ENCODE assay signal across 28 mouse cellular contexts in genomic region chr14:16480621-16481020, GRCm38 (mm10).
DNase-seq lines count a peak whose midpoint lies in the region; ATAC-seq and TF ChIP-seq lines count a peak whose summit lies in the region.
"Had no signal": no experiment of that assay in that cellular context is flagged by ENCODE, and none has a peak within 500 bp of the region (broad histone marks: within the 10 kb centered on the region; RNA-seq: fewer than 3 reads in every experiment).

No protein-coding gene starts in this region.

- DNase-seq in forebrain, embryonic 10.5 days (ENCODE audit: extremely low spot score, low spot score), result peak; percentile 11
- DNase-seq in forebrain, embryonic 11.5 days (ENCODE audit: low spot score), result no peak
- peak; percentile 53 for DNase-seq in kidney, adult 11 months
- DNase-seq in liver, embryonic 11.5 days (ENCODE audit: low spot score), result peak; percentile 14
- DNase-seq in liver, postnatal 0 days, result no peak
- DNase-seq in left cerebral cortex, postnatal 14 days (ENCODE audit: low spot score in 2 of 2), result no peak
- DNase-seq: adrenal gland, adult 8-10 months; cerebellum, adult 8-10 months; cerebellum, postnatal 25 days; gastrocnemius, postnatal 36 days; heart, adult 2 months; lung, embryonic 14.5 days; lung, postnatal 14 days; midbrain, embryonic 14.5 days; retina, postnatal 1 day; right cerebral cortex, postnatal 14 days; thymus, postnatal 14 days had no signal

- no peak for TF ChIP-seq CTCF in liver, postnatal 0 days (IDR thresholded peaks at IDR 0.05; ENCODE audit: low read depth)

- H3K36me3 ChIP-seq in forebrain, embryonic 10.5 days (replicated peaks), result no peaks in the 10 kb centered on the region
- no peaks in the 10 kb centered on the region for H3K36me3 ChIP-seq in forebrain, embryonic 11.5 days (ENCODE audit: control insufficient read depth, insufficient read depth, low read length)
- no peaks in the 10 kb centered on the region; the same call in 1 of the 2 replicates for H3K36me3 ChIP-seq in kidney, embryonic 15.5 days
- H3K36me3 ChIP-seq in liver, embryonic 11.5 days (ENCODE audit: control insufficient read depth, insufficient read depth, low read length), result no peaks in the 10 kb centered on the region
- no peaks in the 10 kb centered on the region for H3K36me3 ChIP-seq in liver, postnatal 0 days (replicated peaks; ENCODE audit: insufficient read depth, low read length)
- H3K36me3 ChIP-seq: embryonic facial prominence, embryonic 10.5 days; embryonic facial prominence, embryonic 15.5 days; hindbrain, embryonic 13.5 days; limb, embryonic 13.5 days; neural tube, embryonic 15.5 days; stomach, embryonic 15.5 days had no signal

- no peak overlapping the region for H3K4me3 ChIP-seq in forebrain, embryonic 10.5 days
- no peak overlapping the region for H3K4me3 ChIP-seq in forebrain, embryonic 11.5 days (ENCODE audit: low read depth, low read length)
- no peak overlapping the region for H3K4me3 ChIP-seq in kidney, embryonic 15.5 days (replicated peaks)
- H3K4me3 ChIP-seq in liver, embryonic 11.5 days (ENCODE audit: low read depth, low read length), result no peak overlapping the region
- no peak overlapping the region for H3K4me3 ChIP-seq in liver, postnatal 0 days (ENCODE audit: low read depth, low read length)
- H3K4me3 ChIP-seq: embryonic facial prominence, embryonic 10.5 days; embryonic facial prominence, embryonic 15.5 days; heart, adult 2 months; hindbrain, embryonic 13.5 days; limb, embryonic 13.5 days; neural tube, embryonic 15.5 days; stomach, embryonic 15.5 days had no signal

- H3K9ac ChIP-seq in forebrain, embryonic 11.5 days (ENCODE audit: low read length), result no peak overlapping the region
- H3K9ac ChIP-seq in kidney, embryonic 15.5 days, result no peak overlapping the region
- H3K9ac ChIP-seq in liver, embryonic 11.5 days (ENCODE audit: low read depth, low read length), result no peak overlapping the region
- H3K9ac ChIP-seq in liver, postnatal 0 days (replicated peaks), result no peak overlapping the region
- H3K9ac ChIP-seq: embryonic facial prominence, embryonic 15.5 days; hindbrain, embryonic 13.5 days; limb, embryonic 13.5 days; liver, embryonic 14.5 days; lung, embryonic 14.5 days; neural tube, embryonic 15.5 days; stomach, embryonic 15.5 days had no signal

- TF ChIP-seq EP300 in liver, postnatal 0 days (IDR thresholded peaks at IDR 0.05; ENCODE audit: low read depth), result no peak

- intact Hi-C loops in left cerebral cortex, postnatal 14 days (cut with DNase I), result no loop called here

- H3K27ac ChIP-seq in forebrain, embryonic 10.5 days, result no peak overlapping the region
- H3K27ac ChIP-seq in forebrain, embryonic 11.5 days (ENCODE audit: low read depth, low read length), result no peak overlapping the region
- H3K27ac ChIP-seq in kidney, embryonic 15.5 days, result no peak overlapping the region
- no peak overlapping the region for H3K27ac ChIP-seq in liver, embryonic 11.5 days (ENCODE audit: low read depth, low read length)
- no peak overlapping the region for H3K27ac ChIP-seq in liver, postnatal 0 days (ENCODE audit: low read depth)
- H3K27ac ChIP-seq: embryonic facial prominence, embryonic 10.5 days; embryonic facial prominence, embryonic 15.5 days; heart, adult 2 months; hindbrain, embryonic 13.5 days; limb, embryonic 13.5 days; liver, embryonic 14.5 days; neural tube, embryonic 15.5 days; stomach, embryonic 15.5 days had no signal

- no peaks in the 10 kb centered on the region for H3K9me3 ChIP-seq in forebrain, embryonic 10.5 days
- H3K9me3 ChIP-seq in forebrain, embryonic 11.5 days (ENCODE audit: control insufficient read depth, low read length), result no peaks in the 10 kb centered on the region
- H3K9me3 ChIP-seq in kidney, embryonic 15.5 days (replicated peaks), result no peaks in the 10 kb centered on the region
- no peaks in the 10 kb centered on the region for H3K9me3 ChIP-seq in liver, embryonic 11.5 days (ENCODE audit: control insufficient read depth, low read length)
- H3K9me3 ChIP-seq in liver, postnatal 0 days (ENCODE audit: low read length), result no peaks in the 10 kb centered on the region
- H3K9me3 ChIP-seq: embryonic facial prominence, embryonic 10.5 days; embryonic facial prominence, embryonic 15.5 days; hindbrain, embryonic 13.5 days; limb, embryonic 13.5 days; neural tube, embryonic 15.5 days; stomach, embryonic 15.5 days had no signal

- no peak overlapping the region for H3K4me2 ChIP-seq in forebrain, embryonic 11.5 days (ENCODE audit: low read depth, low read length, severe bottlenecking)
- no peak overlapping the region for H3K4me2 ChIP-seq in kidney, embryonic 15.5 days
- H3K4me2 ChIP-seq in liver, embryonic 11.5 days, result no peak overlapping the region
- no peak overlapping the region for H3K4me2 ChIP-seq in liver, postnatal 0 days (ENCODE audit: low read depth, low read length)
- H3K4me2 ChIP-seq: embryonic facial prominence, embryonic 15.5 days; hindbrain, embryonic 13.5 days; limb, embryonic 13.5 days; lung, embryonic 14.5 days; neural tube, embryonic 15.5 days; stomach, embryonic 15.5 days had no signal

- WGBS in forebrain, embryonic 10.5 days, result 72% methylated on average over 6 of the region's 6 CpGs
- WGBS in forebrain, embryonic 11.5 days, result 77% methylated on average over 6 of the region's 6 CpGs
- 55% methylated on average over 6 of the region's 6 CpGs for WGBS in kidney, embryonic 15.5 days
- 70% methylated on average over 6 of the region's 6 CpGs for WGBS in liver, embryonic 11.5 days
- WGBS in liver, postnatal 0 days (ENCODE audit: insufficient replicate concordance), result 61% methylated on average over 6 of the region's 6 CpGs

- no peaks in the 10 kb centered on the region for H3K27me3 ChIP-seq in forebrain, embryonic 10.5 days (ENCODE audit: poor library complexity, severe bottlenecking)
- H3K27me3 ChIP-seq in forebrain, embryonic 11.5 days (ENCODE audit: control insufficient read depth, insufficient read depth, low read length), result no peaks in the 10 kb centered on the region
- no peaks in the 10 kb centered on the region for H3K27me3 ChIP-seq in kidney, embryonic 15.5 days
- H3K27me3 ChIP-seq in liver, embryonic 11.5 days (replicated peaks; ENCODE audit: control insufficient read depth, insufficient read depth, low read length), result no peaks in the 10 kb centered on the region
- no peaks in the 10 kb centered on the region for H3K27me3 ChIP-seq in liver, postnatal 0 days (ENCODE audit: insufficient read depth, low read length)
- H3K27me3 ChIP-seq: CH12.LX; embryonic facial prominence, embryonic 15.5 days; hindbrain, embryonic 13.5 days; limb, embryonic 13.5 days; neural tube, embryonic 15.5 days; stomach, embryonic 15.5 days had no signal

- ATAC-seq in forebrain, embryonic 11.5 days (replicated peaks; ENCODE audit: low FRiP score), result no peak
- no peak for ATAC-seq in kidney, embryonic 15.5 days (replicated peaks; ENCODE audit: low FRiP score)
- ATAC-seq in liver, embryonic 11.5 days (replicated peaks; ENCODE audit: low FRiP score), result no peak
- no peak for ATAC-seq in liver, postnatal 0 days
- ATAC-seq: forebrain, embryonic 14.5 days; intestine, embryonic 16.5 days had no signal

- H3K4me1 ChIP-seq in forebrain, embryonic 10.5 days, result peaks cover 9% of the 10 kb centered on the region; the same call in 1 of the 2 replicates
- H3K4me1 ChIP-seq in forebrain, embryonic 11.5 days (replicated peaks; ENCODE audit: control insufficient read depth, insufficient read depth, low read length), result no peaks in the 10 kb centered on the region
- H3K4me1 ChIP-seq in kidney, embryonic 15.5 days, result peaks cover 20% of the 10 kb centered on the region
- no peaks in the 10 kb centered on the region for H3K4me1 ChIP-seq in liver, embryonic 11.5 days (replicated peaks; ENCODE audit: control insufficient read depth, insufficient read depth, low read length)
- peaks cover 2% of the 10 kb centered on the region; the same call in 1 of the 2 replicates for H3K4me1 ChIP-seq in liver, postnatal 0 days (ENCODE audit: insufficient read depth)

Comparison
In these comparisons a context has a peak if more than half of its experiments do, and no peak if none do; other contexts are left out.
1. DNase-seq: peak in forebrain, embryonic 10.5 days (single experiment), kidney, adult 11 months (single experiment) and liver, embryonic 11.5 days (single experiment); none in forebrain, embryonic 11.5 days (single experiment), liver, postnatal 0 days (single experiment) and left cerebral cortex, postnatal 14 days (0 of 2).